Mouse (Mus musculus): ENCODE measurements around the gene Cecr2. TPM values are rescaled to one million over a fixed set of nuclear protein-coding genes. Genes with fewer than 3 reads are reported as not detected.

Gene Cecr2
- 0.90 TPM for polyA plus RNA-seq (2015; fragmentation: Illumina TruSeq; extraction: RNeasy Lipid Tissue Mini Kit (QIAGEN cat#74804); ENCODE audit: insufficient read depth, low read depth, low replicate concordance)

DNA sequence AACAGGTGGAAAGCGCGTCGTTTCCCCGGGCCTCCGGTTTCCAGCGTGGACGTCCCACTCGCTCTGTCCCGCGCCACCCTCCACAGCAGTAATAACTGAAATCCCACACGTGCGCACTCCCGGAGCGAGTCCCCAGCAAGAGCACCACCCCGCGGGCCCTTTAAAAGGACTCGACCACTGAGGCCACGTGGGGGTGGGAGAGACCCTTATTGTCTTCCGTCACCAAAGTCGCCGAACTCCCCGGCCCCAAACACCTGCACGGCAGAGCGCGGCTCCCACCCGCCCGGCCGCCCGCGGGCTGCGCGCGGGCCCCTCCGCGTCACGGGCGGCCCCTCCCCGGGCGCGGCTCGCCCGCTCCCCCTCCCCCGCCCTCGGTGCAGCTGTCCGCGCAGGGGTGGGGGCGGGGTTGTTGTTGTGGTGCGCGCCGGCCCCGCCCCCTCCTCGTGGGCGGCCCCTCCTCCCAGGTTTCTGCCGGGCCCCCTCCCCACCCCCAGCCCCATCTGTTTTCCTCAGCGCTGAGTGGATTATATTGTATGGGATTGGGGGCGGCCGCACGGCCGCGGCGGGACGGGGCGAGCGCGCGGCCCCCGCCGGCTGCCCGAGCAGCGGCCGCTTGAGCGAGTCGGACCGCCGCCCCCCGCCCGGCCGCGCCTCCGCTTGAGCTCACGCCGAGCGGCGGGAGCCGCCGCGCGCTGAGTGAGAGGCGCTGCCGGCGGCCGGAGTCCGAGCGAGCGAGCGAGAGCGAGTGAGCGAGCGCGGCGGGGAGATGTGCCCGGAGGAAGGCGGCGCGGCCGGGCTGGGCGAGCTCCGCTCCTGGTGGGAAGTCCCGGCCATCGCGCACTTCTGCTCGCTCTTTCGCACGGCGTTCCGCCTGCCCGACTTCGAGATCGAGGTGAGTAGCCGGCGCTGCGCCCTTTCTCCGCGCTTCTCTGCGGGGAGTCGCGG lies at the start of gene Cecr2:
Cecr2 (plus strand) TSS at position 554 of the 945 bp plus-strand sequence.

DNA sequence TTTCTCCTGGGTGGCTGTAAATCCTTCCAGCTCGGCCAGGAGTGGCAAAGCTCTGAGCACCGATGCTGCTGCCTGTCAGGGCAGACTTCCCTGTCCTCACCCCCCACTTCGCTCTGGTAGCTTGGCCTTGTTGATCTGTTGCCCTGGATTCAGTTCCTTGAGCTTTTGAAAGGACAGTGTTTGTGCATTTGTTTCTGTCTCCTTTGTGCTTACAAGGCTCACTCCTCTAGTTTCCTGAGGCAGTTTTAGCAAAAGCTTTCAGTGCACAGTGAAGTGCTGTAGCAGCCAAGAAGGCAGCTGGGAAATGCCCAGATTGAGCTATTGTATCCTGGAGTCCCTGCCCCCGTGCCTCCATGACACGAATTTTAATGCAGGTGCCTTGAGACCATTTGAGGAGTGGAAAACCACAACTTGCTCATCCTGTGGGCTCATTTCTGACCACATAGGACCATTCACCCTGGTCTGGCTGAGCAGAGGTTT lies 107.0 kb downstream of the Cecr2 start, which contains the start of gene Slc25a18:
Slc25a18 (plus strand) TSS at position 430 of the 480 bp plus-strand sequence.

Other genes starting within 250 kb of the Cecr2 start
- 2.4 TPM for gene Il17ra, start 203.1 kb upstream of the Cecr2 start, polyA plus RNA-seq (2015; fragmentation: Illumina TruSeq; extraction: RNeasy Lipid Tissue Mini Kit (QIAGEN cat#74804); ENCODE audit: insufficient read depth, low read depth, low replicate concordance)
- gene Tmem121b, start 172.6 kb upstream of the Cecr2 start, polyA plus RNA-seq (2015; fragmentation: Illumina TruSeq; extraction: RNeasy Lipid Tissue Mini Kit (QIAGEN cat#74804); ENCODE audit: insufficient read depth, low read depth, low replicate concordance) = not detected
- 7.7 TPM for gene Hdhd5, start 135.1 kb upstream of the Cecr2 start, polyA plus RNA-seq (2015; fragmentation: Illumina TruSeq; extraction: RNeasy Lipid Tissue Mini Kit (QIAGEN cat#74804); ENCODE audit: insufficient read depth, low read depth, low replicate concordance)
- gene Slc25a18, start 107.2 kb downstream of the Cecr2 start, polyA plus RNA-seq (2015; fragmentation: Illumina TruSeq; extraction: RNeasy Lipid Tissue Mini Kit (QIAGEN cat#74804); ENCODE audit: insufficient read depth, low read depth, low replicate concordance) = not detected
- 28.1 TPM for gene Atp6v1e1, start 156.4 kb downstream of the Cecr2 start, polyA plus RNA-seq (2015; fragmentation: Illumina TruSeq; extraction: RNeasy Lipid Tissue Mini Kit (QIAGEN cat#74804); ENCODE audit: insufficient read depth, low read depth, low replicate concordance)
- 4.9 TPM for gene Bcl2l13, start 169.8 kb downstream of the Cecr2 start, polyA plus RNA-seq (2015; fragmentation: Illumina TruSeq; extraction: RNeasy Lipid Tissue Mini Kit (QIAGEN cat#74804); ENCODE audit: insufficient read depth, low read depth, low replicate concordance)